Mouse (Mus musculus) heart, adult 9 months (tissue): ENCODE results near the gene Stk26.

Experiments
- DNase-seq, 2 experiments: peaks; one replicate each; pipeline ENCODE4 v3.0.0; 2022; ENCODE audit warnings: low spot score in 2 of 2

Gene Stk26

DNA sequence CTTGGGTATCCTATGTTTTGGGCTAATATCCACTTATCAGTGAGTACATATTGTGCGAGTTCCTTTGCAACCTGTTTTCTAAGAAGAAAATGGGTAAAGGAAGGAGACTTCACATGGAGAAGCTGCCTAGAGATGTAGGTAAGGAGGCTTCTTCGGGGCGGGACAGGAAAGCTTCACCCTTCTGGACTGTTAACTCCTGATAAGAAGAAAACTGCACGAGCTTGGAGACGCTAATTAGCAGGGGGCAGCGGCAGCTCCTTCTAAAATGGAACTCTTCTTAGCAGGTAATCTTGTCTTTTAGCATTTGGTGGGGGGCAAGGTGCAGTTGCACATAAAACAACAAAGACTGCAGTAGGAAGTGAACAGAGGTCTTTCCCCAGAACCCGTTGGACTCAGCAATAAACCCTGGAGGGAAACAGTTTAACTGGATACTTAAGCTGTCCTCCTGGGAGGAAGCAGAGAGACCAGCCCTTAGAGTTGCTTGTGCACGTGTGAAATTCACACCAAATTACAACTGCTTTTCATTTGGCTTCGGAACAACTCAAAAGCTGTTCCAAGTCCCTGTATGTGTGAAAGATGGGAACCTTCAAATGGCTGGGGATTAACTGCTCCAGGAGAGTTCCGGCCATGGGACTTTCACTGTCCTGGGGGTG is 86.2 kb downstream of the Stk26 start:
- DNase-seq, result no peak

DNA sequence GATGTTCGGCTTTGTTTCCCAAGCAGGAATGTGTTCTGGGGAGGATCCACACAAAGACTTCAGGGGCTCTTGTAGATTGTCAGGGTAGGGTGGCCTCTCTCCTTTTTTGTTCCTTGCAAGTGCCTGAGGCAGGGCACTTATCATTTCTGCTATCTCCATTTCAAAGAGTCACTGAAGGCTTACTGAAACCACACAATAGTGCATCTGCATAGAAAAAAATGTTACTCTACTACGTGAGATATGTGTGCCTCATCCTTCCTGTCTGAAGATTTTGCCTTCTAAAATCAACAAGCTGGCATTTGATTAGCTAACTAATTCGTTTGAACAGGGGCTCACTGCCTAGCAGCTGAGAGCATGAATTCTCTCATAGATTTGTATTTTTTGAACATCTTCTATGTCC is 89.5 kb downstream of the Stk26 start:
- DNase-seq, result no peak

DNA sequence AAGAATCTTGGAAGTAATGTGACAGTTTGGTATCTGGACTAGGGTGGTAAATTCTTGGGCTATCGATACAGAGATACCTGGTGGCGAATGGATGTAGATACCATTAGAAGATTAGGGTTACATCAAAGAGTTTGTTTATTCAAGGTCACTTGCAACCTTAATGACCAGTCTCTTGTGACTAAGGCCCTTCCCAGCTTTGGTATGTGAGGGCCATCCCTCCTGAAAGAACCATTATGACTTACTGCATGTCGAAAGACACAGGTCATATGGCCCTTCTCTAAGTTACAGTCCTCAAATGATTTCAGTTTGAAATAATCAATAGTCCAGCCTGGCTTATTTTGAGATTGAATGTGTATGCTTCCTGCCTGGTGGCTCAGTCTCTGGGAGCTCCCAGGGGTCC is 96.3 kb downstream of the Stk26 start:
- DNase-seq, result no peak

DNA sequence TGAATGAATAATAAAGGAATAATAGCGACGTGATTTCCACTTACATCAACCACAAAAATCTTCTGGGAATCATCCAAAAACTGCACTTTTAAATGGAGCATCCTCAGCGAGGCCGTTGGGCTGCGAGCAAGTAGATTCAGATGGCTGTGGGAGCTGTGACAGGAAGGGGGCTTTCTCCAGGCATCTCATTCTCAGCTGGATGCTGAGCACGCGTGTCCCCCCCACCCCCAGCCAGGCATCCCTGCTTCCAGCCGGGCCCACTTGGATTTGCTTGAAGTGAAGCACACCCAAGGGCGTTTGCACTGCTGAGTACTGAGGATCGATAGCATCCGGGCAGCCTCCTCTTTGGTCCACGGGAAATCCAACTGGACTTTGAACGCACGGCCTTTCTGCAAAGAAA is 101.8 kb downstream of the Stk26 start, which contains the start of gene Frmd7:
TSS of gene Frmd7 (minus strand) at position 101 of the 400 bp plus-strand sequence.
- DNase-seq, result no peak
